Mouse (Mus musculus) B cell, adult 2 months (primary cell): ENCODE results near the gene Wdr93.
"Not testable (repeated sequence)": the region's sequence is repeated elsewhere in the genome, so short reads cannot be mapped to it uniquely, and the experiment has no call there.

Experiments
- DNase-seq, 2 experiments: peaks; one replicate each; pipeline ENCODE4 v3.0.0; 2022

Wdr93 gene

DNA sequence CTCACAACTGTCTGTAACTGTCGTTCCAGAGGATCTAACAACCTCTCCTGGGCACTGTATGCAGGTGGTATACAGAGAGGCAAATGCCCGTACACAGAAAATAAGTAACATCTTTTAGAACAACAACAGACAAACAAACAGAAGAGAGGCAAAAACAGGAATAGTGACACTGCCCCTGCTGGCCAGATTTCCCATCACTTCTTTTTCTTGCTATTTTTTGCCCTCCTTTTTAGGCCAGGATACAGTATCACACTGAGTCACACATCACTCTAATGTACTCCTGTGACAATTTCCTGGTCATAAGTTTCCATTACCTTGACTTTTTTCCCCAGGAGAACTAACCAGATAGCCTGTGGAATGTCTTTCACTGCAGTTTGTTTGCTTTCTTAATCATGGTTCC, 13.4 kb downstream of the Wdr93 start:
- DNase-seq: no peak

GRCm38 (mm10) chr7:79758176-79758575, 15.2 kb downstream of the Wdr93 start:
- no peak for DNase-seq

- DNase-seq: no peak
Observed at GRCm38 (mm10) chr7:79759766-79760165, 16.8 kb downstream of the Wdr93 start.

DNA sequence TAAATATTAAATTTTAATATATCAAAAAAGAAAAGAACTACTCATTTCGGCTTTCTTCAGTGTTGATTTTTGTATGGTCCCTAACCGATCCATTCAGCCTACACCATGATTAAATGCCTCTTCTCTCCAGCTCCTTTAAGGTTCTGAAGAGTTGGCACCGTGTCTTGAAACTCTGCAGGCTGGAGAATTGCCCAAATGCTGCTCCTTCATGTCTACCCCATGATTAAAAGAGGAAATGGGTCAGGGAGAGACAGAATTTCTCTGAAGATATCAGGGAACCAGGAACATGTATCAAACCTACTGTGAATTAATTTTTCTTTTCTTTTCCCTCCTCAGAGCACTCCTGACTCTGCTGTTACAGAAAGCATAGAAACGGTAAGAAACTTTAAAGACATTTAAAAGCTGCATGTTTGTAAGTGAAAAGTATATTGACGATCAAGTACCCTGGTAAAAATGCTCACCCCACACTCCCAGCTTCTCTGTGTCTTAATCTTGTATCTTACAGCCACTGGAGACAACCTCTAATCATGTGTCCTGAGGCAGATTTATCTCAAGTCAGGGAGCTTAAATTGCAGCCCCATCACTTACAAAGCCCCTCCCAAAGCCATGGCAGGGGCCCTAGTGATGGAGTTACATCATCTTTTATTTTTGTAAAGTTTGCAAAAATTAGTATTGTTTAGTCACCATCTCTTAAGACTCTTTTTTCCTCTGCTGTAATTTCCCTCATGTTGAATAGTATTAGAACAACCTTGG, 18.3 kb downstream of the Wdr93 start:
- no peak for DNase-seq

- DNase-seq: no peak
Observed at GRCm38 (mm10) chr7:79762106-79762505, 19.1 kb downstream of the Wdr93 start.

DNA sequence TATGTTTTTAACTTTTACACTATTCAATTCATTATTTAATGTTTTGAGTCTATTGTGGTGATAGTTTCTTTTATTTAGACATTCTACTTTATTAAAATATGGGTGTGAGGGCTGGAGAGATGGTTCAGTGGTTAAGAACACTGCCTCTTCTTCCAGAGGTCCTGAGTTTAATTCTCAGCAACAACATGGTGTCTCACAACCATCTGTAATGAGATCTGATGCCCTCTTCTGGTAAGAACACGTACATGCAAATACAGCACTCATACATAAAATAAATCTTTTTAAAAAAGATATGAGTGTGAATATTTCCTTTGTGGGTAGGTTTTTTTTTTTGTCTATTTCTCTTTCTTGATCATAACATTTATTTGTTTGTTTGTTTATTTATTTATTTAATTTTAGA, 23.0 kb downstream of the Wdr93 start:
- DNase-seq: no peak

DNA sequence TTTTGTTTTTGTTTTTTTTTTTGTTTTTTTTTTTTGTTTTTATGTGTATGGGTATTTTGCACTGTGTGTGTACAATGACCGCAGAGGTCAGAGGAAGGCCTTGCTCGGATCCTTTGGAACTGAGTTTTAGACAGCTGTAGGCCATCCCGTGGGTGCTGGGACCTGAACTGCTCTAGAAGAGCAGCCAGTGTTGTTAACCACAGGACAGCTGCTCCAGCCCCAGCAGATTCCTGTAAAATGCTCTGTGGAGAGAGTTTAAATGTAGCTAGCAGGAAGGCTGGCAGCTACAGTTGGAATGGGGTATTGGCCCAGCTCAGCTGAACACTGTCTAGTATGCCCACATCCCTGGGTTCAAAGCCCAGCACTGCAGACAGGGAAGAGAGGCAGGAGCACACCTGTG, 26.7 kb downstream of the Wdr93 start:
- DNase-seq: no peak

DNA sequence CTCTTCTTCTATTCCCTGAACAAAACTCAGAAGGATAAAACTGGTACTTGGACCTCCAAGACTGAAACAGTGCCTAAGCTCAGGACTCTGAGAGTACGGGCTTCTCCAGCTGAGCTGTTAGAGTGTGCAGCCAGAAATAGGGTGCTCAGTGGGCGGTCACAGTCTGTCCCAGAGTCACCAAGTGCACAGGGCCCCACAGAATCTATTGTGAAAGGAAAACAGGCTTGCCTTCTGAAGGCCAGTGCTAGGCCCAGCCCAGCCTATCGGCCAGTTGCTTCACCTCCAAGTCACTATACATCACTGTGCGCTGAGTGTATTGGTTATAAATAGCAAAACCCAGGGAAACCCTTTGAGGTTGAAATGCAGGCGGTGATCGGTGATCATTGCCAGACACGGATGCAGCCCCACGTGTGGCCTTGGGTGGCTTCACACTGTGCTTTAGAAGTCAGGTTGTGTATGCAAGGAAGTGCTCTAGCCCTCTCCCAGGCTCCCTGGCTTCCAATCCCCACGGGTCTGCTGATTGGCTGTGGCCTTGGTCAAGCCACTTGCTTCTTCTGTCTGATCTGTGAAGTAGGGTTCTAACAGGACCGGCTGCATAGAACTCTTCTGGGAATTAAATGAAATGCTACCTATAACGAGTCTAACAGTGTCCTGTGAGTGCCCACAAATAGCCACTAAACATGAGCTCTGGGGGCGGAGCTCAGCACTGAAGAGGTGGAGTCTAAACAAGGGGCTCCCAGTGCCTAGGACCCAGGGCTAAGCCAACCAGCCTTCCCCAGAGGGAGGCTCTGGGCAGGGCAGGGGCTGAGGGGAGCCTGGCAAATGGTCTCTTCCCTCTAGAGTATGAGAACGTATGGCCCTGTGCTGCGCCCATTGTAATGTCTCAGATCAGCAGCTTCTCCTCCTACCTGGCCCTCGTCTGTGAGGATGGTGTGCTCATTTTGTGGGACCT, 28.9 kb downstream of the Wdr93 start:
- DNase-seq: no peak

- DNase-seq: peak; percentile 74 to 76
Observed at GRCm38 (mm10) chr7:79780647-79781626, 38.0 kb downstream of the Wdr93 start.

- DNase-seq: no peak
Observed at GRCm38 (mm10) chr7:79781826-79782515, 39.0 kb downstream of the Wdr93 start.

GRCm38 (mm10) chr7:79782516-79782855, 39.5 kb downstream of the Wdr93 start:
- no peak for DNase-seq

- peak; percentile 61 to 64 for DNase-seq
Observed at GRCm38 (mm10) chr7:79786295-79786694, 43.3 kb downstream of the Wdr93 start.

- DNase-seq: not testable (repeated sequence)
Observed at GRCm38 (mm10) chr7:79789812-79790211, 46.8 kb downstream of the Wdr93 start.

DNA sequence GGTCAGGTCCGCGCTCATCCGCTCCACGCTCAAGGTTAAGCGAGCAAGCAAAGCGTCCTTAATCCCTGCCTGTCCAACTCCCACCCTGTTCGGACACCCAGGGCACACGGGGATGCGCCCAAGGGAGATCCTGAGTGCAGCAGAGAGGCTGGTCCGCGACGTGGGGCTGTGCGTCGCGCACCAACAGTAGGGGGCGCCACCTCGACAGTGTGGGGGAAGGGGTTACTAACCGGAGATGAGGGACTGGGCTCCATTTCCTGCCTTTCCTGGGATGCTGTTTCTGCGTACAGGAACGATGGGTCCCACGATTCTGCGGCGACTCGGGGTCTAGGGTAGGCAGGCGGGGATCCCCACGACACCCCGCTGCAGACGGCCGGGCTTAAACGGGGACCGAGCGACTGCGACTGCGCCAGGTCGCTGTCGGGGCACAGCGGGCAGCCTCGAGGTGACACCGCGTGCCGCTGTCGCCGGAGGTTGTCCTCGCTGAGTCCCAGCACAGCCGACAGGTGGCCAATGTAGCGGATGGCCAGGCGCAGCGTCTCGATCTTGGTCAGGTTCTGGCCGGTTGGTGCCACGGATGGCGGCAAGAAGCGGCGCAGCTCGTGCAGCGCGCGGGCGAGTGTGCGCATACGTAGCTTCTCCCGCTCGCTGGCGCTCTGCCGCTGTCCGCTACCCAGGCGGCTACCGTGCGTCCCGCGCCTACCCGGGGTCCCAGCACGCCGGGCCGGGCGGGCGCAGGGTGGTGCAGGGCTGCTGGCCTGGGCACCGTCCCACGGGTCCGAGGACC, 49.9 kb downstream of the Wdr93 start:
- peak; percentile 36 to 39 for DNase-seq

- no peak for DNase-seq
Observed at GRCm38 (mm10) chr7:79793688-79794087, 50.7 kb downstream of the Wdr93 start, which contains the start of gene Mesp1. TSS of gene Mesp1 (minus strand) at chr7:79793788.

DNA sequence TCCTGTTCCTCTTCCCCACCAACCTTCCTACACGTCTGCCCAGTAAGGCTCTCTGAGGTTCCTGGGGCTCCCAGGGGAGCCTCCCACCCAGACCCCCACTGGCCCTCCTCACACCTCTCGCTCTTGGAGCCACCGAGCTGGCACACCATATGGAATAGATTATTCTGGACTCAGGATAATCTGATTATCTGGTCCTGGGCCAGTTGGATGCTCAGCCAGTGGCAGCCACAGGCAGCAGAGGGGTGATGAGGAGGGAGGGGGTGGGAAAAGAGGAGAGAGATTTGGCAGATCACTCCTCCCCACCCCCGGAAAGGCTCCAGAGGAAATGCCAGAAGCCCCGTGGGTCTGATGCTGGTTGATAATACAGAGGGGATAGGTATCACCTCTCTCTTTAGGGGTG, 55.6 kb downstream of the Wdr93 start:
- DNase-seq: no peak

DNA sequence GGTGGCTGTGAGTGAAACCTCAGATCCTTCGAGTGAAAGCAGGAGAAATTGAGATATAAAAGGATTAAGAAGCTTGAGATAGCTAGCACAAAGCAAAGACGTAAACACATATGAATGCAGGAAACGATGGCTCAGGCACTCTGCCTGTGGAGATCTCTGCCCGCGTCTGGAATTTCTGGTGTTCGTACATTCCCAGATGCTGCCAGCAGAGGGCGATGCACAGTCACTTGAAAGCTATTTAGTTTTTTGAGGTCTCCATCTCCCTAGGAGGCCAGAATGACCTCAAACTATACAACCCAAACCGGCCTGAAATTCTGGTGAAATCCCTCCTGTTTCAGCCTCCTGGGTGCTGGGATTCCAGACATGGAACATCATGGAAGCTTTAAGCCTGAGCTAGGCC, 56.1 kb downstream of the Wdr93 start:
- DNase-seq: peak; percentile 69 to 70

GRCm38 (mm10) chr7:79799506-79799905, 56.5 kb downstream of the Wdr93 start:
- DNase-seq: no peak

DNA sequence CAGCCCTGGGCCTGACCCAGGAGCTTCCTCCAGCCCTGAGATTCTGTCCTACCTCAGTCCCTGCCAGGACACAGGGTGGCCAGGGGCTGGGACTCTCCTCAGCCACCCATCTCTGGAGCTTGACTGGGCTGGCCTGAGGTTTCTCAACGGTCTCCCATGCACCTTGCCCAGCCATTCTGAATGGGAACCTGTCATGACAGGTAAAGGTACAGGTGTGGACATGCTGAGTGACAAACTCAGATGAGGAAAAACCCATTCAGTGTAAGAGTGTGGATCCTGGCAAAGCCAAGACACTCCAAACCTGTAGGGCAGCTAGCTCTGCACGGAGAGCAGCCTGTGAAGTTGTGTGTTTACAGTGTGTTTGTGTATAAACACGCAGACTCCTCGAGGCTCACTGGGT, 57.4 kb downstream of the Wdr93 start:
- no peak for DNase-seq

- DNase-seq: no peak
Observed at GRCm38 (mm10) chr7:79801391-79801790, 58.4 kb downstream of the Wdr93 start.

GRCm38 (mm10) chr7:79802037-79802436, 59.1 kb downstream of the Wdr93 start:
- no peak for DNase-seq
